Mouse (Mus musculus) v-Abl transformed pro-B cells (cell line): ENCODE results near the gene Coro2b.

Source experiments
- in situ Hi-C, 2 experiments: fragments of 400-800 bp; cut with MboI; formaldehyde crosslinking; loops; one replicate each; pipeline ENCODE4 v1.15.1; 2025; ENCODE audit not compliant: unreplicated experiment in 2 of 2

Gene Coro2b

GRCm38 (mm10) chr9:62372556-62373221, 164.2 kb downstream of the Coro2b start:
- in situ Hi-C loops, result loop anchor here (5.0 to 10.0 kb wide), 2 partner anchors 75 to 78 kb away; no protein-coding TSS in a partner anchor

- in situ Hi-C loops, result loop anchor here (5.0 to 10.0 kb wide), 2 partner anchors 75 to 77 kb away; no protein-coding TSS in a partner anchor
Observed at GRCm38 (mm10) chr9:62371745-62372555, 164.9 kb downstream of the Coro2b start.

- in situ Hi-C loops, result loop anchor here (5.0 to 10.0 kb wide), 2 partner anchors 73 to 76 kb away; no protein-coding TSS in a partner anchor
Observed at GRCm38 (mm10) chr9:62370648-62371280, 166.1 kb downstream of the Coro2b start.

GRCm38 (mm10) chr9:62370186-62370585, 166.7 kb downstream of the Coro2b start:
- in situ Hi-C loops, result loop anchor here (5.0 to 10.0 kb wide), 2 partner anchors 73 to 75 kb away; no protein-coding TSS in a partner anchor
